Mouse (Mus musculus): ENCODE results near the gene Tjp2.

Gene Tjp2

GRCm38 (mm10) chr19:24056880-24057279 is 167.9 kb downstream of the Tjp2 start:
- DNase-seq (ENCODE audit: low spot score), result no peak

- DNase-seq (ENCODE audit: low spot score), result no peak
Measured at GRCm38 (mm10) chr19:24054904-24055303, 169.9 kb downstream of the Tjp2 start.

- no peak for DNase-seq (ENCODE audit: low spot score)
Measured at GRCm38 (mm10) chr19:24054265-24054664, 170.6 kb downstream of the Tjp2 start.

GRCm38 (mm10) chr19:24050514-24050913 is 174.3 kb downstream of the Tjp2 start:
- DNase-seq (ENCODE audit: low spot score), result no peak

- DNase-seq (ENCODE audit: low spot score), result no peak
Measured at GRCm38 (mm10) chr19:24049329-24049728, 175.5 kb downstream of the Tjp2 start.

- DNase-seq (ENCODE audit: low spot score), result no peak
Measured at GRCm38 (mm10) chr19:24046395-24046993, 178.3 kb downstream of the Tjp2 start.

Data from c-Kit-positive CD71-positive TER-119-positive erythroid progenitor cells, embryonic 14.5 days (primary cell).